Mouse (Mus musculus) brain, embryonic 14.5 days (tissue): ENCODE results near the gene Prkca. TPM values are rescaled to one million over a fixed set of nuclear protein-coding genes. Genes with fewer than 3 reads are reported as not detected.
A peak's percentile ranks its signal among the peaks of the same experiment; 100 is the strongest.

Experiments used
- DNase-seq: peaks from one replicate; pipeline ENCODE4 v3.0.0-alpha.2; 2011; ENCODE audit warnings: low read depth
- CTCF ChIP-seq: fragments of 200-500 bp; IDR thresholded peaks from 2 replicates; pipeline ENCODE4 v1.5.1; 2012; ENCODE audit warnings: inconsistent platforms, mild to moderate bottlenecking, moderate library complexity, borderline replicate concordance; ENCODE audit not compliant: insufficient read depth, insufficient read length; ENCODE audit errors: extremely low read depth
- POLR2A ChIP-seq: fragments of 200-500 bp; IDR thresholded peaks from 2 replicates; pipeline ENCODE4 v1.6.1; 2012; ENCODE audit warnings: mild to moderate bottlenecking, inconsistent platforms, borderline replicate concordance; ENCODE audit not compliant: poor library complexity, insufficient read depth, insufficient read length, severe bottlenecking; ENCODE audit errors: extremely low read depth
- polyA plus RNA-seq: library from polyadenylated mRNA; depleted of rRNA; stranded (reverse); fragments of >200 nt; gene quantifications from 2 replicates; pipeline ENCODE4 v1.2.3, GENCODE M21; 2012

The Prkca gene
- polyA plus RNA-seq, 1 experiment: 13.1 TPM

DNA sequence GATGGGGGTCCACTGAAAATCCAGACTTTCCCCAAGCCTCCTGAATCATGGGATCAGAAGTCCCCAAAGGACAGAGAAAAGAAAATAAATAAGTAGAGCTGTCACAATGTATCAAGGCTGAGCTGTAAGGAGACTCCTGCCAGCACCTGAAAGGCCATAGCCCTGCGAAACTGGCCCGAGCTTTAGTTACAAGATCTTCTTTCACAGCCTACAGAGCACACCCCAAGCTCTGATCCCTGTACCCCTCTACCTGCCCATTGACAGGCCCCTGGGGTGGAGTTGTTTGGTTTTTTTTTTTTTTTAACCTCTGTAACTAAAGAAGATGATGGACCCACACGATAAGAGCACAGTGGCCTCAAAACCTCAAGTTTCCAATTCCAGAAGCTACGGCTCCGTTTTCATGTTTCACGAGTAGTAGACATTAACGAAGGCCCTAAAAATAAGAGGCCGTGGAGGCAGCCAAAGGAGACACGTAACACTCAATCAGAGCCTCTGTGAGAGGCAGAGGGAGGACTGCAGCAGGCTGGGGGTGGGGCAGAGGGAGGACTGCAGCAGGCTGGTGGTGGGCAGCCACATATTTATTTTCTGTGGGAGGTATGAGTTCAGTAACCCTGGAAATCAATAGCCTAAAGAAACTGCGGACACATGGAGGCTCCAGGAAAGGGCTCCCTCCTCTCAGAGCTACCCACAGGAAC, 41.8 kb downstream of the Prkca start:
- DNase-seq: no peak
- no peak for TF ChIP-seq POLR2A

DNA sequence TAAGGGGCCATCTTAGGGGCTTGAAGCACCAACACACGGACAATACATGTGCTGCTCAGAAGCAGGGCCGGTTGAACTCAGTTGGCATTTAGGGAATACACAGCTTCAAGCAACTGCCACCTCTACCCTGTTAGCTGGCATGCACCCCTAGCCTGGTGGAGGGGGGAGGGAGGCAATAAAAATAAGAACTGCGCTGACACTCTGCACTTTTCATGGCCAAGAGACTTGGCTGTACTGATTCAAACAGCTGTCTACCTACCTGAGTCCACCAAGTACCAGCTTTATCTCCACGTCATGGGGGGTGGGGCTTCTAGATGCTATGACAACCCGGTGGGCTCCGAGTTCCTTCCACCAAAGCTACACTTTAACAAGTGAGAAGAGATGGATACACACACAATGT, 42.7 kb downstream of the Prkca start:
- no peak for TF ChIP-seq POLR2A
- TF ChIP-seq CTCF: no peak
- DNase-seq: no peak

DNA sequence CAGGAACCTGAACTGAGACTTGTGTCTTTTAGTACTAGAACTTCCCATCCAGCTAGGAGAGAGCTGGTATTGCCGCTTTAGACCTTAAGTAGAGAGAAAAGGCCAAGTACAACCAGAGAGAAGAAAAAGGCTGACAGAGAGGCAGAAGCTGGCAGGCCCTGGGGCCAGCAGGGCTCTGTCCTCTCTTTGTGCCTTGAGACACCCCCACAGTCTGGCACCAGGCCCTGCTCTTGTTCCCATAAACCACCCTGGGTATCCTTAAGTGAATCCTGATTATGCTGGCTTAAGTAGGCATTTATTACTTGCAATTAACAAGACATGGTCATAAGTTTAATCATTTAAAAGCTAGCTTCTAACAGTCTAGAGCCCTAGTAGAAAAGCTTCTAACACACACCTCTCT, 43.3 kb downstream of the Prkca start:
- TF ChIP-seq CTCF (no peak), POLR2A (no peak)
- DNase-seq: no peak

DNA sequence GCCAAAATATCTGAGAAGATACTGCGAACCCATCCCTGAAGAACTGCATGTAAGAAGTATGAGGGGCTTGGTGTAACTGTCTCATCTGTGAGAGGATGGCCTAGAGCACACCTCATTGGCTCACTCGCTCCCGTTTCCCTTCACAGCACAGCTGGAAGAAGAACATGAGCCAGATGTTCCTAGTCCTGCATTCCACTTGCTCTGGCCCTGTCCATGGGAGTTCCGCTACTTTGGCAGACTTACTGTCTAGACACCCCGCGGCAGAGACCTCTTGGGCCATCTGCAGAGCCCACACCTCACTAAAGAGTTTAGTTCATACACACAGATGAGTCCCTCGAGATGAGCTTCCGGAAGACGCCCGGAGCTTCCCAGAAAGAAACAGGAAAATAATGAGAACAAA, 43.8 kb downstream of the Prkca start:
- no peak for DNase-seq
- TF ChIP-seq POLR2A (no peak), CTCF (no peak)

DNA sequence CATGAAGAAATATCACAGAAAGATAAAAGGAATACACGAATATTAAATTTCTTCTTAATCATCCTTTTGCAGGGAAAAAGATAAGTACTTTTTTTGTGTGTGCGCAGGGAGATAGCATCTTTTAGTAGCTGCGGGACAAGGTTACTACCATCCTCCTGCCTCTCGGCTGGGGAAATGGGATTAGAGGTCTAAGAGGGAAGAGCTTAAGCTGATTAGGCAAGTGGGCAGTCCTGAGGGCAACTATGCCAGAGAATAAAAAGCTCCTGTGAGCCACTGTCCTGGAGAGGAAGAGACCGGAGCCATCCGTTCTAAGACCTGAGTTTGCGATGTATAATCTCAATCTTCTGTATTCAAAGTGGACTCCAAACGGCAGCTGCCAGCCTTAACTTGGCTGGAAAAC, 45.8 kb downstream of the Prkca start:
- TF ChIP-seq CTCF (no peak), POLR2A (no peak)
- DNase-seq: peak; percentile 42

DNA sequence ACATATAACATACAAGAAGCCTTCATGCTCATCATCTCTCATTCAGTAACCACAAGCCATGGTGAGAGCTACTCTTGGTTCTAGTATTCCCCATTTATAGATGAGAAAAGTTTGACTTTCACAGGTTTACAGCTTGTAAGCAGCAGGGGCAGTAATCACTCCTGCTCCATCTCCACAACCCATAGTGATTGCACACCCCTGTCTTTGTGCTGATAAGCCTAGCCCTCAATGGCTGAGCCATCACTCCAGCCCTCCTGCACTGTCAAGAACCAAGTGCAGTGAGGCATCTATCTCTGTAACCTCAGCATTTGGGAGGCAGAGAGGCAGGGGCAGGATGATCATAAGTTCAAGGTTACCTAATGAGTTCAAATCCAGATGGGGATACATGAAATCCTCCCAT, 48.4 kb downstream of the Prkca start:
- DNase-seq: no peak
- TF ChIP-seq CTCF: no peak
- no peak for TF ChIP-seq POLR2A

DNA sequence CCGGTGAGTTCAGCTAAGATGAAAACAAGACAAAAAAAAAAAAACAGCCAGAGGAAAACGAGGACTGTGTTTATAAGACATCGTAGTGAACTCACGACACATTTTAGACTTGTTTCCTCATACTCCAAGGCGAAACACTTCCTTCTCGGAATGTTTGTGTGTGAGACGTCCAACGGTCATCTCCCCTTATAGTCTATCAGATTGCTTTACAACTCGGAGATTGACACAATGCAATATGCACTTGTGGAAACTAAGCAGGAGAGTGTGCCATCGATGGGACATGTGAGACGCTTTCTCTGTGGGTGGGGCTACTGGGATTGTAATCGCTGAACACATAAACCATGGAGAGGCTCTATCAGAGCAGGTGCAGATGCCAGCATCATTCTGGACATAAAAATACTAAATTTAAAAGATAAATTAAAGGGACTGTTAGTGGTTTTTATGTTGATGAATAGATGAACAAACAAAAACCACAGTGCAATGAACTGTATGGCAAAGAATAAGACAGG, 49.4 kb downstream of the Prkca start:
- TF ChIP-seq CTCF (no peak), POLR2A (no peak)
- no peak for DNase-seq

DNA sequence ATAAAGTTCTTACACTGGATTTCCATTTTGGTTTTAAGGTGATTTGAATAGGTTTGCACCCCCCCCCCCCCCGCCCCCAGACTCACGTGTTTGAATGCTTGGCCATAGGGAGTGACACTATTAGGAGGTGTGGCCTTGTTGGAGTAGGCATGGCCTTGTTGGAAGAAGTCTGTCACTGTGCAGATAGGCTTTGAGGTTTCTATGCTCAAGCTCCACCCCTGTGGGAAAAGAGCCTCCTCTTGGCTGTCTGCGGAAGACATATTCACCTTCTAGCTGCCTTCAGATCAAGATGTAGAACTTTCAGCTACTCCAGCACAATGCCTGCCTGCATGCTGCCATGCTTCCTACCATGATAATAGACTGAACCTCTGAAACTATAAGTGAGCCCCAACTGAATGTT, 49.9 kb downstream of the Prkca start:
- DNase-seq: no peak
- TF ChIP-seq POLR2A (no peak), CTCF (no peak)

DNA sequence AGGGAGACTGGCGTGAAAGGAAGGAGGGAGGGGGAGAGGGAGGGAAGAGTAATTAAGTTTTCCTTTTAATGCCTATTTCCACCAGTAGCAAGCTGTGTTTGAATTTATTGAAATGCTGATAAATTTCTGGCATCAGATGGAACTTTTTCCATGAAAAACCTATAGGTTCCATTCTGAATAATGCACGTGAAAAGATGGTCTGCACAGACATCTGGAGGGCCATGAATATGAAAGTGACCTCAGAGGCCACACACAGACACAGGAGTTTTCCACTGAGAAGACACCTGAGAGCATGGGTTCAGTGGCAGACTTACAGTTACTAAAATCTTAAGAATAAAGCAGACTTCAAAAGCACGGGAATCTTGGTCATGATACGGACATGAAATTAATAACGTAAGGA, 54.5 kb downstream of the Prkca start:
- no peak for DNase-seq
- no peak for TF ChIP-seq POLR2A
- TF ChIP-seq CTCF: no peak

DNA sequence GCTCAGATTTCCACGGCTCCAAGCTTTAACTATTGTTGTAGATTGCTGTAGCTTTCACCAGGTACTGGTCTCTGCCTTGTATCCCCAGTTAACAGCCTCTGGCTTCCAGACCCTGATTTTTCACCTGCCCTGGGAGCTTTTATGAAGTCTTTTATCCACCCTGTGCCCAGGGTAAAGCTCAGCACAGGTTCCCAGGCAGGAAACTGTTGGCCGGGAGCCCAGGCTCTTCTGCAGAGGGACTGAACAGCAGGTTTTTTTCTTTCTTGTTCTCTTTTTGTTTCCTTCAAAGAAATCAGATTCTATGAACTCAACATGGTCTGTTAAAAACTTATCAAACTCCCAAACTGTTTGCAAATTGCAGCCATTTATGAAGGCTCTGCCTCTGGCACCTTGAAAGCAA, 56.4 kb downstream of the Prkca start:
- DNase-seq: peak; percentile 72
- no peak for TF ChIP-seq CTCF
- TF ChIP-seq POLR2A: no peak

DNA sequence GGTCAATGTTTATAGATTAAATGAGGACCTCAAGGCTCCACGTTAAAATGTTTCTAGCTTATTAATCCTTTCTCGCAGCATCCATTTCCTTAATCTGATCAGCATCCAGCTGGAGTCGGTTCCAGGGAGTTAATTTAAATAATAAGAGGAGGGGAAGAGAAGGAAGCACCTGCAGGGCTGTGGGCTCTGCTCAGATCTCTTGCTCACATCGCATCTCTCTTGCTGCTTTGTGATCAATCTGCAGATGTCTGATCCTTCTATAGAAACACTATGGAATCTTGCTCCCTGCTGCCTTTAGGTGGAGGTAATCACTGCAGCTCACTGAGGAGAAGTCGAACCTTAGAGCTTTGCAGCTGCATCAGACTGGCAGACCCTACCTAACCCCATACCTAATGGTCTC, 58.7 kb downstream of the Prkca start:
- DNase-seq: peak; percentile 63
- TF ChIP-seq POLR2A: no peak
- no peak for TF ChIP-seq CTCF

DNA sequence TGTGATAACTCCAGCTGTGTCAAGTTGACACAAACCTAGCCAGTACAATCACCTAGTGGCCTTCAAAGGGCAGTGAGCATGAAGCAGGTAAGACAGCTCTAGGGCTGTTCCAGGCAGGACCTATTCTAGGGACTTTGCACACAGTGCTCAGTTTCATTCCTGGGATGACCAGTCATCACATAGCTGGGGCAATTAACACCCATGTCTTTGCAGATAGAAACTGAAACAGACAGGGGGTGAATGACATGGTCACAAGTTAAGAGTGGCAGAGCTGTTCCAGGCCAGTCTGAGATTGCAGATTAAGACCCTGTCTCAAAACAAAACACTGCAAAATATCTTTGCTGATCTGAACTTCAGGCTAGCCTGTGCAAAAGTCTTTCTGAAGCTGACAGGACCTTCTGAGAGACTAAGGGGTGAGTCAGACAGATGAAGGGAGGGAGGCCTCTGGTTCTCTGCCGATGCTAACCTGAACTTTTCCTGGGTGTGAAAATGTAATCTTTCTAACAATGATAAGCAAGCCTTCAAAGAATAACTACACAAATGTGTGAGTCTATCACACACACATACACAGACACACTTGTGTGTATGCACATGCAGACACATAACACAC, 60.8 kb downstream of the Prkca start:
- DNase-seq: no peak
- TF ChIP-seq POLR2A: no peak
- TF ChIP-seq CTCF: no peak
